Mouse (Mus musculus): ENCODE data around the gene Abcb8. TPM values are rescaled to one million over a fixed set of nuclear protein-coding genes. Genes with fewer than 3 reads are reported as not detected.

Gene Abcb8
- polyA plus RNA-seq, 1 experiment from 2014 or later: 35.6 TPM

GRCm38 (mm10) chr5:24427981-24428402, 34.5 kb downstream of the Abcb8 start:
- Histone ChIP-seq H3K4me3 (ENCODE audit: low read depth, low read length) (no peak overlapping the region), H3K4me1 (ENCODE audit: control insufficient read depth, insufficient read depth, low read length) (peaks cover 37% of the 10 kb centered on the region), H3K9me3 (ENCODE audit: control insufficient read depth, low read length) (no peaks in the 10 kb centered on the region), H3K27me3 (replicated peaks; ENCODE audit: control insufficient read depth, insufficient read depth, low read length) (no peaks in the 10 kb centered on the region), H3K4me2 (ENCODE audit: low read depth, low read length) (peak overlapping the region; percentile 85), H3K36me3 (ENCODE audit: control insufficient read depth, insufficient read depth, low read length) (peaks cover 41% of the 10 kb centered on the region), H3K27ac (replicated peaks; ENCODE audit: low read depth, low read length) (peak overlapping the region; percentile 6; the same call in 1 of the 2 replicates), H3K9ac (ENCODE audit: low read depth, low read length) (0 out of 2 replicates have a peak overlapping the region, but pooled peaks have one; percentile 19)
- ATAC-seq (ENCODE audit: low read depth) (no peak), DNase-seq (ENCODE audit: low spot score) (peak; percentile 24)
- 16% methylated on average over 14 of the region's 15 CpGs for WGBS

GRCm38 (mm10) chr5:24428596-24428995, 35.1 kb downstream of the Abcb8 start:
- H3K4me3 ChIP-seq (ENCODE audit: low read depth, low read length): no peak overlapping the region
- WGBS: 28% methylated on average over 6 of the region's 9 CpGs
- H3K4me2 ChIP-seq (ENCODE audit: low read depth, low read length): peak overlapping the region; percentile 85
- H3K9ac ChIP-seq (ENCODE audit: low read depth, low read length): 0 out of 2 replicates have a peak overlapping the region, but pooled peaks have one; percentile 20
- DNase-seq (ENCODE audit: low spot score): peak; percentile 13
- H3K9me3 ChIP-seq (ENCODE audit: control insufficient read depth, low read length): no peaks in the 10 kb centered on the region
- H3K27me3 ChIP-seq (replicated peaks; ENCODE audit: control insufficient read depth, insufficient read depth, low read length): no peaks in the 10 kb centered on the region
- peaks cover 47% of the 10 kb centered on the region for H3K36me3 ChIP-seq (ENCODE audit: control insufficient read depth, insufficient read depth, low read length)
- no peak overlapping the region for H3K27ac ChIP-seq (replicated peaks; ENCODE audit: low read depth, low read length)
- peaks cover 37% of the 10 kb centered on the region for H3K4me1 ChIP-seq (ENCODE audit: control insufficient read depth, insufficient read depth, low read length)
- ATAC-seq (ENCODE audit: low read depth): no peak

GRCm38 (mm10) chr5:24433993-24434392, 40.5 kb downstream of the Abcb8 start:
- DNase-seq (ENCODE audit: low spot score) (no peak), ATAC-seq (ENCODE audit: low read depth) (no peak)
- 87% methylated on average over 8 of the region's 8 CpGs for WGBS

GRCm38 (mm10) chr5:24441187-24441586, 47.7 kb downstream of the Abcb8 start:
- no peaks in the 10 kb centered on the region for H3K9me3 ChIP-seq (ENCODE audit: control insufficient read depth, low read length)
- no peaks in the 10 kb centered on the region for H3K27me3 ChIP-seq (replicated peaks; ENCODE audit: control insufficient read depth, insufficient read depth, low read length)
- H3K27ac ChIP-seq (replicated peaks; ENCODE audit: low read depth, low read length): no peak overlapping the region
- H3K4me2 ChIP-seq (ENCODE audit: low read depth, low read length): no peak overlapping the region
- no peak overlapping the region for H3K4me3 ChIP-seq (ENCODE audit: low read depth, low read length)
- H3K9ac ChIP-seq (ENCODE audit: low read depth, low read length): no peak overlapping the region
- WGBS: 94% methylated on average over 8 of the region's 8 CpGs
- DNase-seq (ENCODE audit: low spot score): no peak
- peaks cover 76% of the 10 kb centered on the region for H3K36me3 ChIP-seq (ENCODE audit: control insufficient read depth, insufficient read depth, low read length)
- no peak for ATAC-seq (ENCODE audit: low read depth)
- H3K4me1 ChIP-seq (ENCODE audit: control insufficient read depth, insufficient read depth, low read length): peaks cover 9% of the 10 kb centered on the region

More at GRCm38 (mm10) chr5:24433993-24434392, 40.5 kb downstream of the Abcb8 start:
- no peak overlapping the region for H3K4me2 ChIP-seq (ENCODE audit: low read depth, low read length)
- H3K4me1 ChIP-seq (ENCODE audit: control insufficient read depth, insufficient read depth, low read length): no peaks in the 10 kb centered on the region
- H3K27me3 ChIP-seq (replicated peaks; ENCODE audit: control insufficient read depth, insufficient read depth, low read length): no peaks in the 10 kb centered on the region
- H3K4me3 ChIP-seq (ENCODE audit: low read depth, low read length): no peak overlapping the region
- H3K27ac ChIP-seq (replicated peaks; ENCODE audit: low read depth, low read length): no peak overlapping the region
- H3K36me3 ChIP-seq (ENCODE audit: control insufficient read depth, insufficient read depth, low read length): peaks cover 99% of the 10 kb centered on the region
- H3K9me3 ChIP-seq (ENCODE audit: control insufficient read depth, low read length): no peaks in the 10 kb centered on the region
- no peak overlapping the region for H3K9ac ChIP-seq (ENCODE audit: low read depth, low read length)

- Histone ChIP-seq H3K9ac (ENCODE audit: low read depth, low read length) (no peak overlapping the region), H3K4me1 (ENCODE audit: control insufficient read depth, insufficient read depth, low read length) (peaks cover 9% of the 10 kb centered on the region), H3K27ac (replicated peaks; ENCODE audit: low read depth, low read length) (no peak overlapping the region), H3K4me2 (ENCODE audit: low read depth, low read length) (no peak overlapping the region), H3K9me3 (ENCODE audit: control insufficient read depth, low read length) (no peaks in the 10 kb centered on the region), H3K27me3 (replicated peaks; ENCODE audit: control insufficient read depth, insufficient read depth, low read length) (no peaks in the 10 kb centered on the region), H3K4me3 (ENCODE audit: low read depth, low read length) (no peak overlapping the region), H3K36me3 (ENCODE audit: control insufficient read depth, insufficient read depth, low read length) (peaks cover 68% of the 10 kb centered on the region)
- whole genome bisulfite sequencing: 83% methylated on average over 9 of the region's 9 CpGs
- DNase-seq (ENCODE audit: low spot score) (no peak), ATAC-seq (ENCODE audit: low read depth) (no peak)
Measured at GRCm38 (mm10) chr5:24442029-24442428, 48.6 kb downstream of the Abcb8 start.

- Histone ChIP-seq H3K4me1 (ENCODE audit: control insufficient read depth, insufficient read depth, low read length) (peaks cover 9% of the 10 kb centered on the region), H3K9ac (ENCODE audit: low read depth, low read length) (no peak overlapping the region), H3K27ac (replicated peaks; ENCODE audit: low read depth, low read length) (no peak overlapping the region), H3K36me3 (ENCODE audit: control insufficient read depth, insufficient read depth, low read length) (peaks cover 56% of the 10 kb centered on the region), H3K9me3 (ENCODE audit: control insufficient read depth, low read length) (no peaks in the 10 kb centered on the region), H3K27me3 (replicated peaks; ENCODE audit: control insufficient read depth, insufficient read depth, low read length) (no peaks in the 10 kb centered on the region), H3K4me2 (ENCODE audit: low read depth, low read length) (no peak overlapping the region), H3K4me3 (ENCODE audit: low read depth, low read length) (no peak overlapping the region)
- no peak for DNase-seq (ENCODE audit: low spot score)
- ATAC-seq (ENCODE audit: low read depth): no peak
- WGBS: 90% methylated on average over 7 of the region's 7 CpGs
Measured at GRCm38 (mm10) chr5:24443204-24443603, 49.7 kb downstream of the Abcb8 start.

GRCm38 (mm10) chr5:24443927-24444326, 50.5 kb downstream of the Abcb8 start:
- Histone ChIP-seq H3K4me3 (ENCODE audit: low read depth, low read length) (peak overlapping the region; percentile 89), H3K9ac (ENCODE audit: low read depth, low read length) (peak overlapping the region; percentile 95), H3K4me2 (ENCODE audit: low read depth, low read length) (peak overlapping the region; percentile 80), H3K36me3 (ENCODE audit: control insufficient read depth, insufficient read depth, low read length) (peaks cover 49% of the 10 kb centered on the region), H3K27ac (replicated peaks; ENCODE audit: low read depth, low read length) (no peak overlapping the region), H3K4me1 (ENCODE audit: control insufficient read depth, insufficient read depth, low read length) (peaks cover 9% of the 10 kb centered on the region), H3K9me3 (ENCODE audit: control insufficient read depth, low read length) (no peaks in the 10 kb centered on the region), H3K27me3 (replicated peaks; ENCODE audit: control insufficient read depth, insufficient read depth, low read length) (no peaks in the 10 kb centered on the region)
- WGBS: 85% methylated on average over 10 of the region's 12 CpGs
- no peak for DNase-seq (ENCODE audit: low spot score)
- no peak for ATAC-seq (ENCODE audit: low read depth)

GRCm38 (mm10) chr5:24444746-24445427, 51.4 kb downstream of the Abcb8 start, which contains the start of gene Fastk:
Gene Fastk, minus strand, starts transcription at chr5:24445287.
- 0% methylated on average over 17 of the region's 60 CpGs for WGBS
- Histone ChIP-seq H3K27ac (replicated peaks; ENCODE audit: low read depth, low read length) (peak within 1 kb of the TSS; percentile 90), H3K27me3 (replicated peaks; ENCODE audit: control insufficient read depth, insufficient read depth, low read length) (no peaks in the 10 kb centered on the region), H3K4me3 (ENCODE audit: low read depth, low read length) (peak within 1 kb of the TSS; percentile 89), H3K4me2 (ENCODE audit: low read depth, low read length) (peak within 1 kb of the TSS; percentile 80), H3K9ac (ENCODE audit: low read depth, low read length) (peak within 1 kb of the TSS; percentile 95), H3K36me3 (ENCODE audit: control insufficient read depth, insufficient read depth, low read length) (peaks cover 40% of the 10 kb centered on the region), H3K9me3 (ENCODE audit: control insufficient read depth, low read length) (no peaks in the 10 kb centered on the region), H3K4me1 (ENCODE audit: control insufficient read depth, insufficient read depth, low read length) (peaks cover 9% of the 10 kb centered on the region)
- ATAC-seq (ENCODE audit: low read depth): peak; percentile 91
- DNase-seq (ENCODE audit: low spot score): peak; percentile 97

Data from embryonic facial prominence, embryonic 14.5 days (tissue).